Mouse (Mus musculus) Patski (cell line): ENCODE data around the gene Bend3. TPM values are rescaled to one million over a fixed set of nuclear protein-coding genes. Genes with fewer than 3 reads are reported as not detected.
A peak's percentile ranks its signal among the peaks of the same experiment; 100 is the strongest.

Source experiments
- ATAC-seq: fragments of 100-300 bp; one replicate; pipeline ENCODE4 v1.8.0; 2021
- CTCF ChIA-PET: fragments of 350-600 bp; sonication (Branson Sonifier 250); formaldehyde crosslinking; loops from one replicate; lab custom pipeline; 2022; ENCODE audit warnings: inconsistent platforms; lab: Charles Lee
- POLR2A ChIA-PET: fragments of 350-600 bp; sonication (Branson Sonifier 250); formaldehyde crosslinking; loops from one replicate; lab custom pipeline; 2022; ENCODE audit warnings: antibody characterized with exemption, inconsistent platforms; lab: Charles Lee
- DNase-seq: peaks from one replicate; pipeline ENCODE4 v3.0.0-alpha.2; 2011; ENCODE audit warnings: low read depth, low spot score
- H3K27me3 ChIP-seq: fragments of 371-371 bp; one replicate; pipeline ENCODE4 v1.5.1; 2021
- CTCF ChIP-seq: fragments of 100-300 bp; IDR thresholded peaks from one replicate; pipeline ENCODE4 v1.5.1; 2021
- in situ Hi-C: fragments of 300-500 bp; cut with MboI; formaldehyde crosslinking; loops from 3 replicates; pipeline ENCODE4 v1.11.1; 2018; ENCODE audit warnings: low pct_unique_long_range_greater_than_20kb, mixed read lengths
- polyA plus RNA-seq: library from polyadenylated mRNA; unstranded; gene quantifications from one replicate; pipeline ENCODE4 v1.2.3, GENCODE M21; 2021

Bend3 gene
- polyA plus RNA-seq, 1 experiment from 2014 or later: 10.4 TPM

GRCm38 (mm10) chr10:43479436-43480157, 966 bp downstream of the Bend3 start:
- in situ Hi-C loops: no loop called here
- ChIA-PET POLR2A (interaction anchor here (1.5 kb wide), 1 partner anchor 10 kb away, joined by 4 read pairs; no protein-coding TSS in a partner anchor), CTCF (interaction anchor here (1.7 kb wide), 1 partner anchor 61 kb away, joined by 6 read pairs; the partner anchor contains the start of gene 1700021F05Rik)
- ATAC-seq (peak; percentile 91), DNase-seq (peak; percentile 31)
- TF ChIP-seq CTCF: peak; percentile 97
- H3K27me3 ChIP-seq: no peaks in the 10 kb centered on the region

DNA sequence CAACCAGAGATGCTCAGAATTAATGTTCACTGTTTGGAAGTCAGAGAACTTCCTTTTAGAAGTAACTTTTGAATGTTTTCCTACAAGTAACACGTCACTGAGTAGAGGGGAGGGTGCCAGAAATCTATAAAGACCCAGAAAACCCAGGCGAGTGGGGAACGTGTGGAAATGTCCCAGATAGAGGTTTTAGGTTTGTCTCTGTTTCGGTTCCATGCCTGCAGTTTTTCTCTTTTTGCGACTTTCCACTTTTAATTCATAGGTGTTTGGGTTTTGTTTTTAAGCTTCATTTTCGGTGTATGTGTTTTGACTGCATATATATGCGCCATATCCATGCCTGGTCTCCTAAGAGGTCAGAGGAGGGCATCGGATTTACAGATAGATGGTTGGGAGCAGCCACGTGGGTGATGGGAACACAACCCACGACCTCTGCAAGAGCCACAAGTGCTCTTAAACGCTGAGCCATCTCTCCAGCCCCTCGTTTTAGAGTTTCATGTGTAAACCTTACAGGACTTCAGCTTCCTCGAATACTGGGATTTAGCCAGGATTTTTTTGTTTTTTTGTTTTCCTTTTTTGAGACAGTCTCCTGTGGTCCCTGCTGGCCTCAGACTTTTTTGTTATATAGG, 1.7 kb downstream of the Bend3 start:
- ATAC-seq: no peak
- in situ Hi-C loops: no loop called here
- H3K27me3 ChIP-seq: no peaks in the 10 kb centered on the region
- CTCF ChIA-PET: interaction anchor here (1.7 kb wide), 1 partner anchor 61 kb away, joined by 6 read pairs; the partner anchor contains the start of gene 1700021F05Rik
- no peak for DNase-seq
- no peak for TF ChIP-seq CTCF
- POLR2A ChIA-PET: interaction anchor here (1.5 kb wide), 1 partner anchor 9 kb away, joined by 4 read pairs; no protein-coding TSS in a partner anchor

GRCm38 (mm10) chr10:43481179-43481578, 2.5 kb downstream of the Bend3 start:
- no peak for TF ChIP-seq CTCF
- no peak for DNase-seq
- no peaks in the 10 kb centered on the region for H3K27me3 ChIP-seq
- no peak for ATAC-seq
- CTCF ChIA-PET: interaction anchor here (1.7 kb wide), 1 partner anchor 60 kb away, joined by 6 read pairs; the partner anchor contains the start of gene 1700021F05Rik
- POLR2A ChIA-PET: interaction anchor here (0.7 to 1.5 kb wide), 2 partner anchors 8 to 485 kb away, joined by 3 to 4 read pairs; no protein-coding TSS in a partner anchor
- in situ Hi-C loops: no loop called here

- no peaks in the 10 kb centered on the region for H3K27me3 ChIP-seq
- ChIA-PET CTCF (interaction anchor here (1.9 kb wide), 1 partner anchor 59 kb away, joined by 5 read pairs; the partner anchor contains the start of gene 1700021F05Rik), POLR2A (no interaction called here)
- ATAC-seq: no peak
- TF ChIP-seq CTCF: no peak
- DNase-seq: no peak
- in situ Hi-C loops: no loop called here
Observed at GRCm38 (mm10) chr10:43482021-43482420, 3.4 kb downstream of the Bend3 start.

GRCm38 (mm10) chr10:43483426-43483995, 4.9 kb downstream of the Bend3 start:
- ATAC-seq: no peak
- POLR2A ChIA-PET: no interaction called here
- CTCF ChIA-PET: interaction anchor here (1.2 to 1.9 kb wide), 2 partner anchors 31 to 57 kb away, joined by 3 to 5 read pairs; partner anchors contain the start of gene 1700021F05Rik
- DNase-seq: no peak
- H3K27me3 ChIP-seq: no peaks in the 10 kb centered on the region
- no peak for TF ChIP-seq CTCF
- in situ Hi-C loops: no loop called here

DNA sequence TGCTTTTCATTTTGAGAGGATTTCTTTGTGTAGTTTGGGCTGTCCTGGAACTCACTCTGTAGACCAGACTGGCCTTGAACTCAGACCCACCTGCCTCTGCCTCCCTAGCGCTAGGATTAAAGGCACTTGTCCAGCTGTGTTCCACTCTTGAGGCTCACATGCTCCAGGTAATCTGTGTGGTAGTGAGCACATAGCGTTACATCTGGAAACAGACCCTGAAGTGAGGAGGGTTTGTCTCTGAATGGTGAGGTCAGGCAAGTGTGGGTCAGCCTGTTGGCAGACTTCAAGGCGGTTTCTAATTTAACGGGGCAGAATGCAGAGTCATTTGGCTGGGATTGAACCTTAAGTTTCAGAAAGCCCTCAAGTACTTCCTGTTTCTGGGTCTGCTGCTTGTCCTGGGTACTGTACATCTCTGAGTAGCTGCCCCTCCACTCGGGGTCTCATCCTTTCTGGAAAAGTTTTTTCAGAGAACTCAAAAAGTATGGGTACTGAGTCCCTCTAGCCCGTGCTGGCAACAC, 7.2 kb downstream of the Bend3 start:
- ChIA-PET CTCF (no interaction called here), POLR2A (no interaction called here)
- ATAC-seq (no peak), DNase-seq (no peak)
- in situ Hi-C loops: no loop called here
- H3K27me3 ChIP-seq: no peaks in the 10 kb centered on the region
- no peak for TF ChIP-seq CTCF

GRCm38 (mm10) chr10:43487441-43488010, 8.9 kb downstream of the Bend3 start:
- ChIA-PET POLR2A (interaction anchor here (0.5 kb wide), 1 partner anchor 39 kb away, joined by 4 read pairs; no protein-coding TSS in a partner anchor), CTCF (interaction anchor here (1.6 kb wide), 1 partner anchor 20 kb away, joined by 4 read pairs; no protein-coding TSS in a partner anchor)
- in situ Hi-C loops: no loop called here
- DNase-seq (no peak), ATAC-seq (no peak)
- no peak for TF ChIP-seq CTCF
- no peaks in the 10 kb centered on the region for H3K27me3 ChIP-seq

DNA sequence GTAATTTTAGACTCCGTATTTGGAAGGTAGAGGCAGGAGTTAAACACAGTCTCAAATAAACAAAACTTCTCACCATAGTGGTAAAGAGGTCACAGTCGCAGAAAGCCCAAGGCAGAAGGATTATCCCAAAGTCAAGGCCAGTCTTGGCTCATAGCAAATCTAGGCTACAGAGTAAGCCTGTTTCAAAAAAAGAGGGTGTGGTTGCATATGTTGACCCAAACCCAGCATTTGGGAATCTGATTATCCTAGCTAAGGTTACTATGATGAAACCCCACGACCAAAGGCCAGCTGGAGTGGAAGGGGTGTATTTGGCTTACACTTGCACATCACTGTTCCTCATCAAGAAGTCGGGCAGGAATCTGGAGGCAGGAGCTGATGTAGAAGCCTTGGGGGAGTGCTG, 9.6 kb downstream of the Bend3 start:
- ATAC-seq (no peak), DNase-seq (no peak)
- no peak for TF ChIP-seq CTCF
- in situ Hi-C loops: no loop called here
- no peaks in the 10 kb centered on the region for H3K27me3 ChIP-seq
- POLR2A ChIA-PET: no interaction called here
- CTCF ChIA-PET: interaction anchor here (1.6 kb wide), 1 partner anchor 20 kb away, joined by 4 read pairs; no protein-coding TSS in a partner anchor

GRCm38 (mm10) chr10:43489139-43489538, 10.5 kb downstream of the Bend3 start:
- TF ChIP-seq CTCF: no peak
- in situ Hi-C loops: no loop called here
- ATAC-seq: no peak
- DNase-seq: no peak
- no peaks in the 10 kb centered on the region for H3K27me3 ChIP-seq
- ChIA-PET CTCF (interaction anchor here (1.4 to 1.6 kb wide), 2 partner anchors 19 to 51 kb away, joined by 4 read pairs; no protein-coding TSS in a partner anchor), POLR2A (interaction anchor here (0.6 to 1.4 kb wide), 3 partner anchors 9 to 130 kb away, joined by 4 to 5 read pairs (median 4); partner anchors contain the start of gene 1700021F05Rik)

DNA sequence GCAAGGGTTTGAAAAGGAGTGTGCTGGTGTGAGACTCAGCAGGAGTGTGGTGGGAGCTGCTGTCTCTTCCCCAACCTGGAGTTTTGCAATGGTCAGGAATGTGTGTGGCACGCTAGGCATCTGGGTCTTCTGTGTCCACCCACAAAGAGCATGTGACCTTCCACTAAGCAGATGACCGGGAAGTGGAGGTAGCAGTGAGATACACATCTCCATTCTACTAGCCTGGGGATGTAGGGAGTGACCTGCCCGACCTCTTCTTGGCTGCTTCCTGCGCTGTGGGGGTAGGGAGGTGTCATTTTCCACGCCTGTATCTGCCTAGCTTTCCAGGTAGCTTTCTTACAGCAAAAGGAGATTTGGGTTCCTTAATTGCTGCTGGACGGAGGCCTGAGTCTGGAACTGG, 10.9 kb downstream of the Bend3 start:
- H3K27me3 ChIP-seq: no peaks in the 10 kb centered on the region
- ATAC-seq: peak; percentile 95

More for the DNA sequence above, 10.9 kb downstream of the Bend3 start:
- peak; percentile 41 for DNase-seq
- POLR2A ChIA-PET: interaction anchor here (0.6 to 1.4 kb wide), 3 partner anchors 9 to 131 kb away, joined by 4 to 5 read pairs (median 4); partner anchors contain the start of gene 1700021F05Rik
- TF ChIP-seq CTCF: no peak
- in situ Hi-C loops: no loop called here
- CTCF ChIA-PET: interaction anchor here (1.4 kb wide), 1 partner anchor 51 kb away, joined by 4 read pairs; no protein-coding TSS in a partner anchor
